Mouse (Mus musculus) megakaryocyte, embryonic 14.5 days (primary cell): ENCODE measurements around the gene Ttc7b.

Source experiments
- FLI1 ChIP-seq: IDR thresholded peaks from 2 replicates; pipeline ENCODE4 v1.6.1; 2012; ENCODE audit warnings: low read length, inconsistent platforms, mixed read lengths
- GATA1 ChIP-seq: IDR thresholded peaks from 3 replicates; pipeline ENCODE4 v1.6.1; 2012; ENCODE audit warnings: mixed read lengths, low read length, inconsistent platforms, borderline replicate concordance

GRCm38 (mm10) chr12:100479892-100480621 lies 40.6 kb downstream of the Ttc7b start:
- no peak for TF ChIP-seq GATA1
- TF ChIP-seq FLI1: no peak
